Mouse (Mus musculus): ENCODE data around the gene Itgad. TPM values are rescaled to one million over a fixed set of nuclear protein-coding genes. Genes with fewer than 3 reads are reported as not detected.

The Itgad gene
- polyA plus RNA-seq, 2 experiments from 2014 or later = 0.15 TPM; not detected in 1

- no peak for ATAC-seq
These were observed 91.4 kb downstream of the Itgad start for GRCm38 (mm10) chr7:128245547-128245946.

GRCm38 (mm10) chr7:128246496-128247391 lies 92.6 kb downstream of the Itgad start, which contains the start of gene Tgfb1i1:
Gene Tgfb1i1, plus strand, starts transcription at chr7:128246812.
- no peak for ATAC-seq

GRCm38 (mm10) chr7:128247443-128247842 lies 93.3 kb downstream of the Itgad start:
- ATAC-seq = peak; percentile 54

GRCm38 (mm10) chr7:128248081-128249042 lies 94.2 kb downstream of the Itgad start:
- no peak for ATAC-seq

GRCm38 (mm10) chr7:128249998-128250397 lies 95.8 kb downstream of the Itgad start:
- ATAC-seq = no peak

- no peak for ATAC-seq
These were observed 97.8 kb downstream of the Itgad start for GRCm38 (mm10) chr7:128251946-128252345.

GRCm38 (mm10) chr7:128252609-128253008 lies 98.4 kb downstream of the Itgad start:
- ATAC-seq = peak; percentile 49

GRCm38 (mm10) chr7:128254978-128255377 lies 100.8 kb downstream of the Itgad start:
- ATAC-seq = no peak

GRCm38 (mm10) chr7:128255757-128256156 lies 101.6 kb downstream of the Itgad start:
- ATAC-seq = no peak

- ATAC-seq = no peak
These were observed 102.7 kb downstream of the Itgad start for GRCm38 (mm10) chr7:128256783-128257334.

- no peak for ATAC-seq
These were observed 111.2 kb downstream of the Itgad start, which contains the start of gene Slc5a2 for GRCm38 (mm10) chr7:128265411-128265810. Gene Slc5a2, plus strand, starts transcription at chr7:128265657.

GRCm38 (mm10) chr7:128266056-128266455 lies 111.9 kb downstream of the Itgad start:
- ATAC-seq = no peak

GRCm38 (mm10) chr7:128267391-128267790 lies 113.2 kb downstream of the Itgad start:
- ATAC-seq = no peak

- no peak for ATAC-seq
These were observed 113.6 kb downstream of the Itgad start for GRCm38 (mm10) chr7:128267813-128268212.

- ATAC-seq = no peak
These were observed 116.3 kb downstream of the Itgad start for GRCm38 (mm10) chr7:128270431-128270850.

GRCm38 (mm10) chr7:128271496-128271895 lies 117.3 kb downstream of the Itgad start:
- no peak for ATAC-seq

Other genes starting within 250 kb of the Itgad start
- 10 to 100 TPM; 39.8 to 41.9 TPM for gene Kat8, start 241.9 kb upstream of the Itgad start, polyA plus RNA-seq (2017; shearing (Covaris generic))
- not detected for gene Prss8, start 224.3 kb upstream of the Itgad start, polyA plus RNA-seq (2017; shearing (Covaris generic))
- 1 to 10 TPM; 2.5 to 4.3 TPM for gene Prss36, start 207.7 kb upstream of the Itgad start, polyA plus RNA-seq (2017; shearing (Covaris generic))
- 10 to 100 TPM; 59.4 to 88.7 TPM for gene Fus, start 186.9 kb upstream of the Itgad start, polyA plus RNA-seq (2017; shearing (Covaris generic))
- gene Pycard, start 160.5 kb upstream of the Itgad start, polyA plus RNA-seq (2017; shearing (Covaris generic)) = 100 to 1,000 TPM; 247 to 260 TPM
- gene Trim72, start 150.4 kb upstream of the Itgad start, polyA plus RNA-seq (2017; shearing (Covaris generic)) = not detected
- gene Itgam, start 91.7 kb upstream of the Itgad start, polyA plus RNA-seq (2017; shearing (Covaris generic)) = under 1 TPM; 0.56 to 0.70 TPM
- not detected for gene Gm49368, start 91.7 kb upstream of the Itgad start, polyA plus RNA-seq (2017; shearing (Covaris generic))
- not detected for gene Itgax, start 24.8 kb upstream of the Itgad start, polyA plus RNA-seq (2017; shearing (Covaris generic))
- gene Cox6a2, start 52.0 kb downstream of the Itgad start, polyA plus RNA-seq (2017; shearing (Covaris generic)) = under 1 TPM in 1 of 2 experiments, not detected in 1; 0.82 TPM
- gene Armc5, start 83.0 kb downstream of the Itgad start, polyA plus RNA-seq (2017; shearing (Covaris generic)) = 1 to 10 TPM; 3.9 to 4.1 TPM
- 1 to 10 TPM; 4.8 to 5.0 TPM for gene 9130023H24Rik, start 83.7 kb downstream of the Itgad start, polyA plus RNA-seq (2017; shearing (Covaris generic))
- 1 to 10 TPM; 1.2 to 1.8 TPM for gene Tgfb1i1, start 92.4 kb downstream of the Itgad start, polyA plus RNA-seq (2017; shearing (Covaris generic))
- gene Slc5a2, start 111.3 kb downstream of the Itgad start, polyA plus RNA-seq (2017; shearing (Covaris generic)) = under 1 TPM in 1 of 2 experiments, not detected in 1; 0.98 TPM
- 10 to 100 TPM in 1 of 2 experiments, 1 to 10 TPM in 1; 7.2 to 10.5 TPM for gene BC017158, start 143.8 kb downstream of the Itgad start, polyA plus RNA-seq (2017; shearing (Covaris generic))